Mouse (Mus musculus) heart, adult 9 months (tissue): ENCODE measurements around the gene Scn1b.

Experiments used
- DNase-seq, 2 experiments: peaks; one replicate each; pipeline ENCODE4 v3.0.0; 2022; ENCODE audit warnings: low spot score in 2 of 2

The Scn1b gene

DNA sequence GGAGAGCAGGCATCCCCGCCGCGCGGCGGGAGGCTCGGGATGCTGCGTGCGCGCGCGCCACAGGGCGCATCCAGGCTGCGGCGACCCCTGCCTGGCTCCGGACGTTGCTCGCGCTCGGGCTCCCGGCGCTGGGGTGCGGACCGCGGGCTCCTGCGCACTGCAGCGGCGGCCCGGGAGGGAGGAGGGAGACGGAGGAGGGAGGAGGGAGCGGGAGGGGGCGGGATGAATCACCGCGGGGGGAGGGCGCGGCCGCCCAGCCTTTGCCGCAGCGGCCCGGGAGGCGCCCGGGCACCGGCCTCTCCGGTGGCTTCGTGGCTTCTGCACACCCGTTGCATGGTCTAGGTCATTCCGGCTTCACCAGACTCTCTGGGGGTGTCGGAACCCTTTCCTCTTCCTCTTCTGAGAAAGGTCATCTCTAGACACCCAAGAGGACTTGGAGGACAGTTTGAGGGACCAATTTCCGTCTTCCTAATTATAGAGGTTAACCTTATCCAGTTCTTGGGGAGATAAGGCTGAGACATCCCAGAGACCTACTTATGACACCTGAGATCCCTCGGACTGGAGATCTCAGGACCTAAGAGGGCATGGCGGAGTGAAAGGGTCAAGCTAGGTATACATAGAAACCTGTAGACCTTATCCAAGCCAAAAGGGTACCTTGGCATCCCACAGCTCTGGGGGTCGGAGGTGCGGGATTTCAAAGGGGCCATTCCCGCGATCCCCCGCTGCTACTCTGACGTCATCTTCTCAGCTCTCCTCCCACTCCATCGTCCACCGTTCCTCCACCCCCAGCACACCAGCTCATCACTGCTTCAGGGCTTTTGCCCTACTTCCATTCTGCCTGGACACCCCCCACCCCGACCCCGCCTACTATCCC, at the start of gene Scn1b:
Scn1b (minus strand) TSS at position 153 of the 874 bp plus-strand sequence.
- peak; percentile 48 to 66 for DNase-seq

DNA sequence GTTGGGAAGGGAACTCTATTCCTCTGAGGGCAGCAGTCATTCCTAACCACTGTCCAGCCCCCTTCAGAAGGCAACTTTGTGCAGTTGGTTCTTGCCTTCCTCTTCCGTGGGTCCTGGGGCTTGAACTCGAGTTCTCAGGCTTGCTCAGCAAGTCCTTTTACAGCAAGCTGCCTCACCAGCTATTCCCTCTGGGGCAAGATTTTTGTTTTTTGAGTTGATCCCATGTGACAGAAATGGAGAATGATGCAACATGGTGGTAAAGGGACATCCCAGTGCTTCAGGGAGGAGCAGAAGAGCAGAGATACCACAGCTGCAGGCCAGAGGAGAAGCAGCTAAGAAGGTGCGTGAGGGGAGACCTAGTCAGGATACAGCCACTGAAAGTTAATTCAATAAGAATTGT, 48.3 kb upstream of the Scn1b start:
- DNase-seq = no peak

DNA sequence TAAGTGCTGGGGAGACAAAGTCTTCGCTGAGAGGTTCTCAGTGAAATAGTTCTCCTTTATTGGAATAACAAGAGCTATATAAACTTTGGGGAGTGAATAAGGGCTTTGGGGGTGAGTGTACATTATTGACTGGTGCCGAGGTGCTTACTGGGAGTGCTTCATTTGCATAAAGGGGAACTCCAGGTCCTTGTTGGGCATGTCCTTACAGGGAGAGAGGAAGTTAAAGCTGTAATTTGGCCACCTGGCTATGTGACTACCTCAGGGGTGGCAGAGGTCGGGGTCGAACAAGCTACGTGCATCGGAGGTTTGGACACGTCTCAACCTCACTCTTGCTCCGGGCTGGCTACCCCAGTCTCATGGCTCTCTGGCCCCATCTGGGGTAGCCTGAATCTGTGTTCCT, 47.7 kb upstream of the Scn1b start:
- no peak for DNase-seq

DNA sequence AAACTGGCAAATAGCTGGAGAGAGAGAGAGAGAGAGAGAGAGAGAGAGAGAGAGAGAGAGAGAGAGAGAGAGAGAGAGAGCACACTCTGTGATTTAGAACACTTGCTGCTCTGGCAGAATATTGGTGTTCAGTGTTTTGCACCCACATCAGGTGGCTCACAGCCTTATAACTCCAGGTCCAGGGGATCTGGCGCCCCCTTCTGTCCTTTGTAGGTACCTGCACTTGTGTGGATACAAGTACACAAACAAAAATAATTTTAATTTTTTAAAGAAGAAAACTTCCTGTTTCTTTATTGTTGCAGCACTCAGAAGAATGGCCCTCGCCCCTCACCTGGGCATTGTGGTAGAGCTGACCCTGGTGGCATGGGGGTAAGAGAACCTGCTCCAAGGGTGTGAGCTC, 45.4 kb upstream of the Scn1b start:
- DNase-seq = no peak

DNA sequence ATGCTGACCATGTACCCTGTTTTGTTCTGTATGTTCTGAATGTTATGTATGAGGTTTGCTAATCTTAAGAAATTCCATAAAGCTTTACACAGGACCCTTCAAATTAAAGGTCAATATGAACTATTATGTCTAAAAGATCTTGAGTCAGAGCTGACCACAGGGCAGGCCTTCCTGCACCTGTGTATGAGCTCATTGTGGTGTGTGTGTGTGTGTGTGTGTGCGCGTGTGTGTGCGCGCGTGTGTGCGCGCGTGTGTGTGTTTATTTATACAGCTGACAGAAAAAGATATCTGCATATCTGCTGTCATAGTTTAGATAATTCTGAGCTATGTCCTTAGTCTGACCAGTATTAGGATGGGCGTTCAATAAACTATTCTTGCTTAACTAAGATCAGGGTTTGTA, 43.7 kb upstream of the Scn1b start:
- DNase-seq = no peak

DNA sequence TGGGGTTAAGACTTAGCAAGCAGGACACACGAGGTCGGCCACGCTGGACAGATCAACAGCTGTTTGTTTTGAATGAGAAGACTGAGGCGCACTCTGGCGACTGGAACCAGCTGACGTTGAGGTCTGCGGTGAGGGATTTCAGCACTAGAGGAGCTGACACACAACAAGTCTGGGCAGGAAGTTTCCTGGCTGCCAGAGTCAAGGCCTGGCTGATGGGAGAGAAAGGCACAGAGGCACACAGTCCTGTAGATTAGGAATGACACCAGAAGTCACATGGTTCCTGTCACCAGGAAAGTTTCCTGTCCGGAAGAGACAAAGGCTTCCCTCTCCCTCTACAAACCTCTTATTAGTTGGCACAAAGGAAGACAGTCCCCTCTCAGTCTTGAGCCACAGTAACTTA, 41.6 kb upstream of the Scn1b start:
- DNase-seq = peak in 1 of 2 experiments; percentile 42

DNA sequence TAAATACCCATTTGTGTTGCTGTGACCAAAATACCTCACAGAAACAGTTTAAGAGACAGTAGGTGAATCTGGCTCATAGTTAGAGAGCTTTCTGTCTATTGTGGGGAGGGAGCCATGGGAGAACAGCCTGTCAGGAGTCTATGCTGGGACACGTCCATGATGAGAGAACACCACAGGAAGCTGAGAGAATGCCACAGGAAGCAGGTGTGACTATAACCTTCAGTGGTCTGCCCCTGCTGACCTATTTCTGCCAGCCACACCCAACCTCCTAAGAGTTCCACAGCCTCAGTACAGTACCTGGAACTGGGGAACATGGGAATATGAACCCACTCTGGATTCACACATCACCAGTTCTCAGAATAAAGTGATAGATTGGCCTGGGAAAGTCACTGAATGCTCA, 37.9 kb upstream of the Scn1b start:
- DNase-seq = no peak

DNA sequence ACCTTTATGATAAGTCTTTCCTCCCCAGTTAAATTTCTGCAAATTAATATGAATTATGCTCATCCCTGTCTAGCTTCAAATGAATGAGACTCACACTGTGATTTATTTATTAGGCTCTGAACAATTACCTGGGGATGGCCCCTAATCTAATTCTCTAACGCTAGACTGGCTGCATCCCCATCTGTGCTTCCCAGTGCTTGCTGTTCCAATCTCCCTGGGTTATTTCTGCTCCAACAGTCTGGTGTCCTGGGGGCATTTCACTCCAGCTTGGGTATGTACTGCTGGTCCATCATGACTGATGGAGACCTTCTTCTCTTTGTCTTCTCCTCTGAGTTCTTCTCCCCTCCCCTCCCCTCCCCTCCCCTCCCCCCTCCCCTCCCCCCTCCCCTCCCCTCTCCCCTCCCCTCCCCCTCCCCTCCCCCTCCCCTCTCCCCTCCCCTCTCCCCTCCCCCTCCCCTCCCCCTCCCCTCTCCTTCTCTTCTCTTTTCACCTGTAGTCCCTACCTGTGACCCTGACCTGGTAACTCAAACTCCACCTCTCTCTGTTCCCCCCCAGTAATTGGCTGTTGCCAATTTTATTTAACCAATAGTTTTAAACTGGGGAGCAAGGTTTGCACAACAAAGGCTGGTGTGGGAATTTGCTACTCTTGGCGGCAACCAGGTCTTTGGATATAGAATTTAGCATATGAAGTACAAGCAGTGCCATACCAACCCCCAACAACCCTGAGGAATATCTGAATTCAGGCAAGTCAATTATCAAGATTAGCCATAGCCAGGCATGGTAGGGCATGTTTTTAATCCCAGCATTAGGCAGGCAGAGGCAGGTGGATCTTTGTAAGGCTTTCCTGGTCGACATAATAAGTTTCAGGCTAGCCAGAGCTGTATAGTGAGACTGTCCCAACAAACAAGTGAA, 37.1 kb upstream of the Scn1b start:
- no peak for DNase-seq

DNA sequence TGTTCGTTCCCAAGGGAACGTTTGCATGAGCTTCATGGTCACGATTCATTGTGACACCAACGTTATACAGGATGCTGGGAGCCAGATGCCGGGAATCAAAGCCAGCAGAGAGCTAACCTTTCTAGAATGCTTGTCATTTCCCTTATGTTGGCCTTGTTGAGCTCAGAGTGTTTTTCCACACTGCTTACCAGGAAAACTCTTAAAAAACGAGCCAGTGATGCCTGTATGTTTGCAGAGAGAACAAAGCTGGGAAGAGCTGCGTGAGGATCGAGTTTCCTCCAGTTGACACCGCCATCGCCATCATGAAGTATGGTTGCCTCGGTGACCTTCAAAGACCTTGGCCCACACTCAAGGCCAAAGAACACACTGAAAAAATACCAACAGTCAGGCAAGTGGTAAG, 35.5 kb upstream of the Scn1b start:
- no peak for DNase-seq

DNA sequence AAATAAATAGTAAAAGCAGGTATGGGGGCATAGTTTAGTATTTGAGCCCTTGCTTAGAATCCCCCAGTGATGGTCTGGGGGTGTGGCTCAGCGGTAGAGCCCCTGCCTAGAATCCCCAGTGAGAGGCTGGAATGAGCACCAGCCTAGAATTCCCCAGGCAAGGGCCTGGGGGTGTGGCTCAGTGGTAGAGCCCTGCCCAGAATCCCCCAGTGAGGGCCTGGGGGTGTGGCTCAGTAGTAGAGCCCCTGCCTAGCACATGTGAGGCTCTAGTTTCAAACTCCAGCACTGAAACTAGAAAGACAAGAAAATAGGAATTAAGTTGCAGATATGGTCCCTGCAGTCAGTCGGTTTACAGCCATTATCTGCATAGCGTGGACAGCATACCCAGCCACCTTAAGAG, 35.0 kb upstream of the Scn1b start:
- DNase-seq = no peak

DNA sequence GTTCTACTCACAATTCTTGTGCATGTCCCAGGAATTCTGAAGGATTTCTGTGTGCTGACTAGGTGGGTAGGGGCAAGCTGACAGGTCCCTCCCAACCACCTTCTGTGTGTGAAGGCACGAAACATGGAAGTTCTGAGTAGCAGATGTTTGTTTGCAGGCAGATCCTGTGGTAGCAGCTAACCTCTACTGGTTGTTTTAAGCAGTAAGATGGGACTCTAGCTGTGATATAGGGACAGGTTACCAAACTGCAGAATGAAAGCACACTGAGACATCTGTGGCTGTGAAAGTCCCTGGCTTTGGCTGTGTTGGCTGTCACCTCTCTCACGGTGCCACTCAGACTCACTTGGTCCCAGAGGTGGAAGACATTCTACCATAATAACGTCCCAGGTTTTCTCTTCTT, 34.4 kb upstream of the Scn1b start:
- no peak for DNase-seq

DNA sequence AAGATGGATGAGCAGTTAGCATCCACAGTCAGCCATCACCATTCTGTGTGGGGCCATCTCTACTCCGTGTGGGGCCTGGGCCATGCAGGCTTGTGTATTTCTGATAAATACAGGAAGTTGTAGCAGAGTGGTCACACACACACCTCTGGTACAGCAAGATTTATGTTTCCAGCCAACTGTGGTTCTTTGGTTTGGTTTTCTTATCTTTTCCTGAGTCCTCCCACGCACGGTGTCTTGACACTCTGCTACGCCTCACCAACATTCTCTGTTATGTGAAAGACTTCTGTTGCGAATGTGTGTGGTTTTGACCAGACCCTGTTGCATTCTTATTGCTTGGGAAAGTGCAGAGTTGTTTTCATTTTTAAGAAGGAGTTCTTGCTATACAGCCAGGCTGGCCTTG, 34.0 kb upstream of the Scn1b start:
- DNase-seq = no peak

DNA sequence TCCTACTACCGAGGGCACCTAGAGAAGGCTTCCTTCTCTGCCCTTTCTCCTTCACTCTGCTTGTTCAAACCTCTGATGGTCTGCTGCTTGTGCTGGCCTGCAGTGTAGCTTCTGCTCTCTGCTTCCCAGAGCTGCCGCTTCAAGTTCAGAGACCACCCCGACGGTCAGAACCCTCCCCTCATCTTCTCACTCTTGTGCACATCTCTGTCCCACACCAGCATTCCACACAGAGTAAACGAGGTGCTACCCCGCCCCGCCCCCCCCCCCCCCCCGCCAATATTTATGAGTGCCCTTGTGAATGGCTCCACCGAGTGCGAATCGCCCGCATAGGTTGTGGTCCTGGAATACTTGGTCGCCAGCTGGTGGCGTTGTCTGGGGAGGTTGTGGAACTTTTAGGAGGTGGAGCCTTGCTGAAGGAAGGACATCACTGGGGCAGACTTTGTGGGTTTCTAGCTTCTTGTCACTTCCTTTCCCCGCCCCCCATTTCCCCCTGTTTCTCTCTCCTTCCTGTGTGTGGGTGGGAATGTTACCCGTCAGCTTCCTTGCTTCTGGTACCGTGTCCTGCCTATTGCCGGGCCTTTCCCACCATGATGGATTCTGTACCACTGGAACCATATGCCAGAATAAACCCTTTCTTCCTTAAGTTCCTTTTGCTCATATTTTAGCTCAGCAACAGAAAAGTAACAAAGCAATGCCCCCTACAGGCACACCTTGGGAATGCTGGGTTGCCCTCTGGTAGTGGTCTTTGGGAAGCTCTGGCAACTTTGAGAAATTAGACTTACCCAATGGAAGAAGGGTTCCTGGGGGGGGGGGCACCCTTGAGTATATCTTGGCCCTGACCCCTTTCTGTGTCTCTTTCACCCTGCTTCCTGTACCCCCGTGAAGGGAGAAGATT, 29.5 kb upstream of the Scn1b start:
- DNase-seq = peak in 1 of 2 experiments; percentile 45

DNA sequence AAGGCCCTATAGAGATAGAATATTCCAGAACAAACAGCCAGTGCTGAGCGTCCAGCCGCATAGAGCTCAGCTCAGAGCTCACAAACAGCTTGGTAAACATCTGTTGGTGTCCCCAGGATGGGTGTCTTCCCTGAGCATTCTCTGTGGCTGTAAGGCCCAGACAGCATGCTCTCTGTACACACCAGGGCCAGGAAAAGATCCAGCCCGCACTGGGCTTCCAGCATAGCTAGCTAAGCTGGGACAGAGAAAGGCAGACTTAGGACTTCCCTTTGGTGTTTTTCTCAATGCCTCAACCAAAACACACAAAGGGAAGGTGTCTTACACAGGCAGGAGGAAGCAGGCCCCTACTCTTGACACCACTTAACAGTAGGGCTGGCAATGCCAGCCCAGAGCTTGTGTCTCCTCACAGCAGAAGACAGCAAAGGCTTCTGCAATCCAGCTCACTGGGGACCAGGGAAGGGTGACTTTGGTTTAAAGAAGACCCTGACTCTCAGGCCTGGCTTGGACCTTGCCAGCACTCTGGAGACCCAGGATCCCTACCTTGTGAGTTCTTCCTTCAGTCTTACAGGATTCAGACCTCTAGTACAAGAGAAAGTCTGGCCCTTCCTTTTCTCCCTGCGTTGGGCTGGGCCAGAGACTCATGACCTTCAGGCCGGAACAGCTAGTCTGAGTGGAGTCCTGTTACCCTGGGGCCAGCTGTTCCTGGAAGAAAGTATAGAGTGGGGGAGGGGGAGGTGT, 28.7 kb upstream of the Scn1b start, which contains the start of gene Gramd1a:
Gramd1a (minus strand) TSS at position 601 of the 738 bp plus-strand sequence.
- peak; percentile 39 to 44 for DNase-seq

DNA sequence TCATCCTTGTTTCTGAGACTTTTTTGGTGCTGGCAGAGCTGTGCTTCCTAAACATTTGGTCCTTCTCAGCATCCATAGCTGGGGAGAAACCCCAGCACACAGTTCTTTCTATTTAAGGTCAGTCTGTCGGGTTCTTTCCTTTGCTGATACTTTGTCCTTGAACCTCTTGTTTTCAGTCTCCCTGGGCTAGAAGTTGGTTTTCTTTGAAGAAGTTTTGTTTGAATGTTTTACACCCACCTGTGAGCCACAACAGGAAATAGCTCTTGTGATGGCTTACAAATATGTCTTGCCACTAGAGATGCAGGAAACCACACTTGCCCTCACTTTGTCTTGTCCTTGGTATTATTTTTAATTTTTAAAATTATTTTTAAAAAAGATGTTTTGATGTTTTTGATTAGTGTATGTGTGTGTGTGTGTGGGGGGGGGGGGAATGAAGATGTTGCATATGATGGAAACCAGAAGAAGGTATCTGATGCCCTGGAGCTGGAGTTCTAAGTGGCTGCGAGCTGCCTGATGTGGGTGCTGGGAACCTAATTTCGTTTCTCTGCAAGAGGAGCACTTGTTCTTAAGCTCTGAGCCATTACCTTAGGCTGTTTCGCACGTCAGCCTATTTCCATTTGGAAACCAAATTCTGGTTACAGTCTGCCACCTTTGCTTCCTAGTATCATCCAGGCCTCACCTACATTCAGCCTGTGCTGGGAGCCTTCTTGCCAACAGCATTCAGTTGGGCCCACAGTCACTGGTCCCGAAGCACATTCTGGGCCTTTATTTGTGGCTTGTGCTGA, 26.9 kb upstream of the Scn1b start:
- DNase-seq = no peak

DNA sequence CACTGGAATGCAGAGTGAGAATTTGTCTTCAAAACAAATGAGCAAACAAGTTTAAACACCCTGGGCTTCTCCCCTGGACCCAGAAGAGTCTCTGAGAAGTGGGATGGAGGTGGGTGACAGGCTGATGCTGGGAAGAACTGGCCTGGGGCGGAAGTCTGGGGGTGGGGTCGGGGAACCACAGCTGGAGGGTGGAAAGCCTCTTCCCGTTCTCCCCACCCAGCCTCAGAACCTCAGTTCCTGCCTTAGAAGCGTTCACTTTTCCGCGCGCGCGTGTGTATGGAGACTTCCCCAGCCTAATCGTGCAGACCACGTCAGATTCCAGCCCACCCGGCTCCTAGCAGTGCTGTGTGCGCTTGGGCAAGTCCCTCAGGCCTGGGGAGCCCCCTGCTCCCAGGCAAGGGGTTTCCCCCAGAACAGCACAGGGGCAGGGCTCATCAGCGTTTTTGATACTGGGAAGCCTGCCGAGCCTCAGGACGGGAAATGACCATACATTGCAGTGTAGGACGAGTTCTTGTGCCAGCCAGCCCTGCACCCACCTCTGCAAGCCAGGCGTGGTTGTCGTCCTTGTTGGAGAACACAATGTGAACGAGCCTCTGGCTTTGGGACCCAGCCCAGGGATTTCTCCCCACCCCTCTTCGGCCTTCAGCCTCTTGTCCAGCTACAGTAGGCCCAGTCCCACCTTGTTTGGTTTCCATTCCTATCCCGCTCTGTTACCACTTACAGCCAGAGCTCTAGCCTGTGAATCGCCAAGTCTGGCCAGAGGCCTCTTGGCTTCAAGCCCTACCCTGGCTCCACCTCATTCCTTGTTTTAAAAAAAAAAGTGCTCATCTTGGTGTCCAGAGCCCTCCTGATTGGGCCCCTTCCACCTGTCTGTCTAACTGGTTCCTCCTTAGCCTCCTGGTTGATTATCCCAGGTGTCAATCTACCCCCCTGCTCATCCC, 24.8 kb upstream of the Scn1b start:
- DNase-seq = peak; percentile 80 to 82

DNA sequence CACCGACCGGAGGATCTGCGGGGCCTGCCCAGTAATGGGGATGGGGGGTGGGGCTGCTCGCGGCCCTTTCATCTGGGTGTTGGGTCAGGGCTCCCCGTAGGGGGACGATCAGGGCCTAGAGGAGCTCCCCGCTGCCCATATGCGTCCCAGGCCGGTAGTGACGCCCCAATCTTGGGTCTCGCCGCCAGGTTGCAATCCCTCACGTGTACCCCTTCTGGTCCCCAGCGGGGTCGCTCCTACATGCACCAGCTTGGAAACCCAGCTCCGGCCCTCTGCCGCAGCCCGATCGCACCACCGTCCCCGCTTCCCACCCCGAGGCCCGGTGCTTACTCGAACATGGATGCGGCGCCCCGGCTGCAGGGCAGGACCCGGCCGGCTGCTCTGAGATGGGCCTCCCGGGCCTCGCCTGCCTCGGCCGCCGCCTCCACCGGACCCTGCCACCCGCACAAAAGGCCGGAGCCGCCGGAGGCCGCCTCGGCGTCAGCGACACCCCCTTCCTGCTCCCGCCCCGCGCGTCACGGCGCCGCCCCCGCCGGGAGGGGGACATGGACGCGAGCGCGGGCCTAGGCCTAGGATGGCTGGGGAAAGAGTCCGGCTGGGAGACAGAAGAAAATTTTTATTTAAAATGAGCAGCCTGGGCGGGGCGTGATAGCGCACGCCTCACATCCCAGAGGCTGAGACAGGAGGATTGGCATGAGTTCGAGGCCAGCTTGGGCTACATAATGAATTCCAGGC, 23.9 kb upstream of the Scn1b start:
- DNase-seq = peak; percentile 92 to 93
